Mouse (Mus musculus): Measurements from ENCODE around the gene Eipr1.
"Not testable (repeated sequence)": the region's sequence is repeated elsewhere in the genome, so short reads cannot be mapped to it uniquely, and the experiment has no call there.

Eipr1 gene

GRCm38 (mm10) chr12:28889068-28889674 is 137.6 kb downstream of the Eipr1 start:
- DNase-seq (ENCODE audit: low read depth, low spot score) = no peak

GRCm38 (mm10) chr12:28891523-28891922 is 139.9 kb downstream of the Eipr1 start:
- DNase-seq (ENCODE audit: low read depth, low spot score) = no peak

- DNase-seq (ENCODE audit: low read depth, low spot score) = no peak
Observed at GRCm38 (mm10) chr12:28896577-28896976, 145.0 kb downstream of the Eipr1 start.

- no peak for DNase-seq (ENCODE audit: low read depth, low spot score)
Observed at GRCm38 (mm10) chr12:28898307-28898706, 146.7 kb downstream of the Eipr1 start.

GRCm38 (mm10) chr12:28899696-28900095 is 148.1 kb downstream of the Eipr1 start:
- DNase-seq (ENCODE audit: low read depth, low spot score) = no peak

GRCm38 (mm10) chr12:28900341-28900740 is 148.7 kb downstream of the Eipr1 start:
- DNase-seq (ENCODE audit: low read depth, low spot score) = no peak

- no peak for DNase-seq (ENCODE audit: low read depth, low spot score)
Observed at GRCm38 (mm10) chr12:28902132-28902531, 150.5 kb downstream of the Eipr1 start.

- DNase-seq (ENCODE audit: low read depth, low spot score) = no peak
Observed at GRCm38 (mm10) chr12:28903082-28903481, 151.5 kb downstream of the Eipr1 start.

- no peak for DNase-seq (ENCODE audit: low read depth, low spot score)
Observed at GRCm38 (mm10) chr12:28905486-28905885, 153.9 kb downstream of the Eipr1 start.

GRCm38 (mm10) chr12:28906016-28906415 is 154.4 kb downstream of the Eipr1 start:
- no peak for DNase-seq (ENCODE audit: low read depth, low spot score)

- no peak for DNase-seq (ENCODE audit: low read depth, low spot score)
Observed at GRCm38 (mm10) chr12:28906809-28907297, 155.2 kb downstream of the Eipr1 start.

GRCm38 (mm10) chr12:28907814-28908213 is 156.2 kb downstream of the Eipr1 start:
- no peak for DNase-seq (ENCODE audit: low read depth, low spot score)

GRCm38 (mm10) chr12:28909851-28910250 is 158.2 kb downstream of the Eipr1 start:
- DNase-seq (ENCODE audit: low read depth, low spot score) = no peak

GRCm38 (mm10) chr12:28910568-28910967 is 159.0 kb downstream of the Eipr1 start:
- no peak for DNase-seq (ENCODE audit: low read depth, low spot score)

- no peak for DNase-seq (ENCODE audit: low read depth, low spot score)
Observed at GRCm38 (mm10) chr12:28912351-28912936, 160.8 kb downstream of the Eipr1 start.

- no peak for DNase-seq (ENCODE audit: low read depth, low spot score)
Observed at GRCm38 (mm10) chr12:28913099-28913498, 161.5 kb downstream of the Eipr1 start.

GRCm38 (mm10) chr12:28914056-28914455 is 162.5 kb downstream of the Eipr1 start:
- DNase-seq (ENCODE audit: low read depth, low spot score) = not testable (repeated sequence)

Data from 3T3-L1 (cell line).